Mouse (Mus musculus): ENCODE measurements around the gene Gria1. TPM values are rescaled to one million over a fixed set of nuclear protein-coding genes. Genes with fewer than 3 reads are reported as not detected.

Gene Gria1
- total RNA-seq, 2 experiments from 2014 or later = 2.8 to 3.5 TPM

GRCm38 (mm10) chr11:57274687-57275086 lies 263.5 kb downstream of the Gria1 start:
- no peak for DNase-seq (ENCODE audit: low spot score in 2 of 2)

GRCm38 (mm10) chr11:57278056-57278455 lies 266.9 kb downstream of the Gria1 start:
- no peak for DNase-seq (ENCODE audit: low spot score in 2 of 2)

GRCm38 (mm10) chr11:57286119-57286518 lies 274.9 kb downstream of the Gria1 start:
- DNase-seq (ENCODE audit: low spot score in 2 of 2) = no peak

GRCm38 (mm10) chr11:57297376-57297775 lies 286.2 kb downstream of the Gria1 start:
- no peak for DNase-seq (ENCODE audit: low spot score in 2 of 2)

- DNase-seq (ENCODE audit: low spot score in 2 of 2) = no peak
These were observed 287.1 kb downstream of the Gria1 start for GRCm38 (mm10) chr11:57298263-57298662.

GRCm38 (mm10) chr11:57298665-57299064 lies 287.5 kb downstream of the Gria1 start:
- DNase-seq (ENCODE audit: low spot score in 2 of 2) = no peak

- DNase-seq (ENCODE audit: low spot score in 2 of 2) = no peak
These were observed 292.4 kb downstream of the Gria1 start for GRCm38 (mm10) chr11:57303602-57304001.

- no peak for DNase-seq (ENCODE audit: low spot score in 2 of 2)
These were observed 294.9 kb downstream of the Gria1 start for GRCm38 (mm10) chr11:57306116-57306515.

- DNase-seq (ENCODE audit: low spot score in 2 of 2) = no peak
These were observed 295.7 kb downstream of the Gria1 start for GRCm38 (mm10) chr11:57306892-57307291.

GRCm38 (mm10) chr11:57317063-57317462 lies 305.9 kb downstream of the Gria1 start:
- DNase-seq (ENCODE audit: low spot score in 2 of 2) = no peak

- DNase-seq (ENCODE audit: low spot score in 2 of 2) = no peak
These were observed 306.3 kb downstream of the Gria1 start for GRCm38 (mm10) chr11:57317478-57317877.

GRCm38 (mm10) chr11:57319374-57319773 lies 308.2 kb downstream of the Gria1 start:
- DNase-seq (ENCODE audit: low spot score in 2 of 2) = no peak

GRCm38 (mm10) chr11:57324099-57324498 lies 312.9 kb downstream of the Gria1 start:
- no peak for DNase-seq (ENCODE audit: low spot score in 2 of 2)

Measured in adrenal gland, postnatal 4 days (tissue).